Mouse (Mus musculus): ENCODE results near the gene Cntnap2.
"Not testable (repeated sequence)": the region's sequence is repeated elsewhere in the genome, so short reads cannot be mapped to it uniquely, and the experiment has no call there.

Gene Cntnap2

DNA sequence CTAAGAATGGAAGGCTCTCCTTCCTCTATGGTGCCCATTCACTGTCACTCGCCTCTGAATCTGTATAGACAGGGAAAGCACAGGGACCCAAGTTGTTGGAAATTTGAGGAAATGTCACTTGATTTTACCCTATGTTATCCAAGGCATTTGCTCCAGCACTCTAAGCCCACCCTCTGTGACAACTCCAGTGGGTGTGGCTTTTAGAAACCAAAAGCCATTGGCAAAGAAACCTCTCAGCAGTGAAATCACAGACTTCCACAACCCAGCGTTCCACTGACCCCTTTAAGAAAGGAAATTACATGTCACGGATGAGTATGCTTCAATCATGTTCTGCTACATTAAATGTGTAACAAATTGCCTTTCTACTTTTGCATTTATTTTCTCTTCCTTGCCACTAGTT, 1904.5 kb downstream of the Cntnap2 start:
- no peak for DNase-seq (ENCODE audit: low spot score in 2 of 2)

DNA sequence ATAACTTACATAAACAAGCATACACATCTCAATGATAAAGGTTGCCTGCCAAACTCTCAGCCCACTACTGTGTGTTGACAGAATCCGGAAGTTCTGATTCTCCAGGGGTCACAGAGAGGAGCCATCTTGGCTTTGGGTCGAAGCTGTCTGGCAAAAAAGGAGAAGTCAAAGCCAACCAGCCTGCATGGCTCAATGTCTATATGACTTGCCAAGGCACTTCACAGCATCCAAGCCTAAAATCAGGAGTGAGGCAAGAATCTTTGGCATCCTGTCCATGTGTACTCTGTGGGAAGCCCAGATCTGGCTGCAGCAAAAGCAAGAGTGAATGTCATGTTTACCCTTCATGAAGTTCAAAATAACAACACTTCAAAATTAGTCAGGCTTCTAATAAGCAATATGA, 1913.5 kb downstream of the Cntnap2 start:
- DNase-seq (ENCODE audit: low spot score in 2 of 2), result no peak

DNA sequence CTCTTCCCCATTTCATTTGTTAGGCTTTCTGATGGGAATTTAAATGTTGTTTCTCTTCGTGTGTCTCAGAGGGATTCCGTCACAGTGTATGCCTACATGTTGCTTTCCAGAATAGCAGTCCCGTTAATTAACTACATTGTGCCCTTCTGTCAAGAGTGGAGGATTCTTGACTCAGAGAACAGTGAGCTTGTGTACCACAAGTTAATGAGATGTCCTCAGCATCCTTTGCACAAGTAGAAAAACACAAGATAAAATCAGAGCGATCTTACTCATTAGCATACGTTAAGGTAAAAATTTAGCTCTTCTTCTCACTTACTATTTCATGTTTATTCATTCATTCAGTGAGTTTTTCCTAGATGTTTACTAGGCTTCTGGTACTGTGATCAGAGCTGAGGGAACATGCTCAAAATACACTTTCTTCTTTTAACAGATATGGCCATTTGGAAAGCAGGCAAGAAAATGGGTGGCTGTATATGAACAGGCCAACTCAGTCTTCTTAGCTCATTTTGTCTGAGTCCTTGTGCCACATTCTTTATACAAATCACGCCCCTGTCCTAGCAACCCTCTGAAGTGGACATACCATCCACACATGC, 1936.9 kb downstream of the Cntnap2 start:
- DNase-seq (ENCODE audit: low spot score in 2 of 2), result no peak

DNA sequence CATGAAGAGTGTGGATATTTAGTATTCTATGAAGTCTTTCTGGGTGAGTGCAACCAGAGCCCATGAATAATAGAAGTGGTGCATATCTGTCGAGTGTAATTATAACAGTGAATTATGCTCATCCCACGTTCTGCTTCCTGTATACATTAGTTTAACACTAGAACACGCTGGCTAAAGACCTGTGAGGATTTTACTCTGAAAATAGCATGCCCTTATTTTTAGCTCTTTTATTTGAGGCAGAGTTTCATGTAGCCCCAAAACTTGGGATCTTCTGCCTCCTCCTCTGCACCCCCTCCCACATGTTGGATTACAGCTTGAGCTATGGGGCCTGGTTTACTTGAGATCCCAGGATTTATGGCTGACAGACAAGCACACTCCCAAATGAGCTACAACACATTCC, 1945.3 kb downstream of the Cntnap2 start:
- peak; percentile 15 for DNase-seq (ENCODE audit: low spot score in 2 of 2)

DNA sequence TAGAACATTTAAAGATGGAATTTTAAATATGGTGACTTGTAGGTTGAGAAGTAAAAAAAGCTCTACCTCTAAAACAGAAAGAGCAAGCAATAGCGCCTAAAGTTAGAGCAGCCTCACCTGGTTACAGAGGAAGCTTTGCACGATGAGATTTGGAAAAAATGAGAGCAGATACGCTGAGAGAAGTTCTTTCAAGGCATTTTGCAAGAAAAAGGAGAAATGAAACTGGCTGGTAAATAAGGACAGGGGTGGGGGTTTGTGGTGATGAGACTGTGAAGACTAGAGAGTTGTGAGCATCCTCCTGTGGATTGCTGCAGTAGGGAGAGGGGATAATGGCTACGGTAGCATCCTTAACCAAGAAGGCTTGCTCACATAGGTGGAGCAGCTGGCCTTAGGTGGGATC, 1953.8 kb downstream of the Cntnap2 start:
- DNase-seq (ENCODE audit: low spot score in 2 of 2), result no peak

DNA sequence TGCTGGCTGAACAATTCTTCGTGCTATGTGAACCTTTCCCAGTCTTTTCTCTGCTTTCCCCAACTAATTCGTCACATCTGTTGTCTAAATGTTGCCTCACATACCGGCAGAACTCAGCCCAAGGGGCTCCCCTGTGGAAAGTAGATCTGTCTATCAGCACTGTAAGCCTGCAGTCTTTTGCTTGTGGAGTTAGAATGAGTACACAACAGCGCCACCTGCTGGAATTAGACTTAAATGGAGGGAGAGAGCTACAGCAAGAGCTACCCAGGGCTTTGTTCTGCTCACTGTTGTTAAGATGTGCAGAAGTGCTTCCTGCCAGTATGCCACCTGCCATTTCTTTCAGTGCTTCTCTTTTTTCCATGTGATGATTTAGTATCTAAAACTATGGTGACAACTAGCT, 1954.4 kb downstream of the Cntnap2 start:
- DNase-seq (ENCODE audit: low spot score in 2 of 2), result peak; percentile 61 to 78

DNA sequence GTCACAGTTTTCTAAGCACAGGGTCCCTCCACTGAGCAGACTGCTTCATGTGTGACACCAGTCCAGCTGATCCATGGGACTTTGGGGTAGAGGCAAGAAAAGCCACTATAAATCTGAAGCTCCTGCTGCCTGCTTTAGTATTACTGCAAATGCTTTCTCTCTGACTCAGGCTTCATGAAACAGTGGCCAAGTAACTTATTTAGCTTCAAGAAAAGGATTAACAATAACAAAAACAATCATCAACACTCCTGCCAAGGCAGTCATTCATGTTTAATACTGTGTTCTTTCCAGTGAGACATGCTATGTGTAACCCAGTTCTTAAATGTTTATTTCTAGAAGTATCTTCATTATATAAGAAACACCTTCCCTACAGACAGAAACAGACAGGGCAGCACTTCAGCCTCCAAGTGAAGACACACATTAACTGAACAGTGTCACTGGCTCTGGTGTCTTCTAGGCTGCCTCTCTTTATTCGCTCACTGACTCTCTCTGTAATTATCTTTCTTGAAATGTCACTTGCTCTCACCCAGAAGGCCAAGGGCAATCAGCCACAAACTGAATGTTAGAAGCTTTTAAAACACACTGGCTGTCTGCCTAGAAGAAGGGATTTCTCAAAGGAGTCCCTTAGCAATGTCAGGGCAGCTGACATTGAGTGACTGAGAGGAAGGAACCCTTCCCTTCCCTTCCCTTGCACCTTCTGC, 1955.9 kb downstream of the Cntnap2 start:
- no peak for DNase-seq (ENCODE audit: low spot score in 2 of 2)

DNA sequence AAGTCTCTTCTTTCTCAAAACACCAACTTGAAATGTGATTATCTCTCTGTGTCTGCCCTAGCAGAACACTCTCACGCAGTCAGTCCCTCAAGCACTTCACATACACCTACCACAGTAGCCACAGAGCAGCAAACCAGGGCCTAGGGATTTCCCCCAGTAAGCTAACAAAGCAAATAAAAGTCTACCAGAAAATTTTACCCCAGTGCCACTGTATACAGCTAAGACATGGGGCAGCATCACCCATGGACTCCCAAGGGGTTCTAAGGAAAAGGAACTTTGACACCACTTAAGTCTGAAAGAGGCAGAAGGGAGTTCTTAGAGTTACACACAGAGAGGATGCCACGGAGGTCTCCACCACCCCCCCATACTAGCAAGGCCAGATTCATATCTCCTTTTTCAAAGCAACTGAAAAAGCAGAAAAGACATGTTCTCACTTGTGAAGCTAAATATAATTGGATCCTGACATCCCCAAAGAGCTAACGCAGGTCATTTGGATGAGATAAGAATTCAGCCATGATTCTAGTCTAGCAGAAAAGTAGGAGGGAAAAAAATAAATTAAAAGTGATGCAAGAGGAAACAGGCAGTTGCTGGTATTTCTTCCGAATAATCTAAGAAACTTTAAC, 1967.0 kb downstream of the Cntnap2 start:
- DNase-seq (ENCODE audit: low spot score in 2 of 2), result no peak

DNA sequence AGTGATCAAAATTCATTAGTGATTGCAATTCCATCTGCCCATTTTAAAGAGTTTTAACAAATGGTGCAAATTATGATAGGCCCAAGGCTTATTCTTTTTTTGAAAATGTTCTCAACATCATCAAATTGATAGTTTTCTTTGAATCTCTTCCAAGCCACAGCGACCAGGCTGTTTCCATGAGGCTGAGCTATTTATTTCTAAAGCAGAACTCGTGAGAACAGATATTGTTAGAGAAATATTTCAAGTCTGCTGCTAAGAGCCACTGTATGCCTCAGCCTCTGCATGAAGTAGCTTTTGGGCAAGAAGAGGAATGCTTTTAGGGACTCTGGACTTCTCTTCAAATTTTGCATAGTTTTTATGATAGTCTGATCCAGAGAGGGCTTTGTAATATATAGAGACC, 1972.2 kb downstream of the Cntnap2 start:
- no peak for DNase-seq (ENCODE audit: low spot score in 2 of 2)

DNA sequence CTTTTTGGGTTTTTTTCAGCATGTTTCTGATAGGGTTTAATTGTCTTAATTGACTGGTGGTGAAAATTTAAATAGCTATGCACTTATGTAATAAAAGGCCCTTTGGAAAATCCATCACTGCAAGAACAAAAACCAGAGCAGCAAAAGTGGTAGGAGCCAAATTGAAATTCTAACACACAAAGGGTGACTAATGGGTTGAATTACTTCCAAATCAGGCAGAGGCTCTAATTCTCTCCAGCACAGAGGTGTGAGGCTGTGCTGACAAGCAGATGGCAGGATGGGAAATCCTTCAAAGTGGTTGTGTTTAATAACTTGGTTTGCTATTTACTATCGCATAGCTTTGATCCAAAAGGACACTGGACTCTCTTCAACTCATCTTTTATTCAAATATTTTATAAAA, 1983.4 kb downstream of the Cntnap2 start:
- no peak for DNase-seq (ENCODE audit: low spot score in 2 of 2)

DNA sequence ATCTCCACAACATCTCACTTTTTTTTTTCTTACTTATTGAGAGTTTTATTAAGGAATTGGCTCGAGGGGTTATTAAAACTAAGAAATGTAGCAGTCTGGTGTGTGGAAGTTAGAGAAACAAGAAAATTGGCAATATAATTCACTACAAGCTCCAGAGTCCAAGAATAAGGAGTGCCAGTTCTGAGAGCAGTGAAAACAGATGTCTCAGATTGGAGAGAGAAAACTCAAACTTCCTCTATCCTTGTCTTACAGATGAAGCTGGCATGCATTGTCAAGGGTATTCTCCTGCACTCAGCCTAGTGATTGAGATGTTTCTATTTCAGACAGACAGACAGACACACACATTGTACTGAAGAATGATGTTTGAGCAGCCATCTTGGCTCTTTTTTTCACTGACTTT, 1984.4 kb downstream of the Cntnap2 start:
- no peak for DNase-seq (ENCODE audit: low spot score in 2 of 2)

DNA sequence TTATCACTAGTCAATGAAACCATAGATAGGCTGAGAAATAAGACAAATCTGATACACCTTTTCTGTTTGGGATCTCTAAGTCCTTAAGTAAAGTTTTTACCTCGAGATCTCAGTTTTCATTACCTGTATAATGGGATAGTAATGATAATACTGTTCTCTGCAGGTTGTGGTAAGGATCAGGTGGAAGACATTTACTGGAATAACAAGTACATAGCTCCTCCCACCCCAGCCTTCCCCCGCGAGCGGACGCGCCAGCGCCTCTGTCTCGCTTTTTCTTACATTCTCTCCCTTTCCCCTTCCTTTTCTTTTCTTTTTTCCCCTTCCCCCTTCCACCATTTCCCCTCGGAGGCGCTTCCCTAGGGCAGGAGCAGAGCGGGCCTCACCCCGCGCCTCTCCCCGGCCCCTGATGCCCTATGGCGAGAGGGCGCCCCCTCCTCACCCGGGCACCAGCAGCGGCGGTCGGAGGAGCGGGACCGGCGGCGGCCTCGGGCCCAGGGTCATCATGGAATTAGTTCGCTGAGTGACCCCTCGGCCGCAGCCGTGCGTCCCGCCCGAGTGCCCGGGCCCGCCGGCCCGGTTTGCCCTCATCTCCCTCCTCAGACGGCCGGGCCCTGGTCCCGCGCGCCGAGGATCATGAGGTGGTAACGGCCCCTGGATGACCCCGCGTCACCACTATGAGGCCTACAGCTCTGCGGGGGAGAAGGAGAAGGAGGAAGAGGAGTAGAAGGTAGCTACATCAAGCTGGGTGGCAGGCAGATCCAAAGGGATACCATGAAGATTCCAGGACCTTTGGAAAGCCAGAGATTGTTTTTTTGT, 1985.4 kb downstream of the Cntnap2 start:
- no peak for DNase-seq (ENCODE audit: low spot score in 2 of 2)

DNA sequence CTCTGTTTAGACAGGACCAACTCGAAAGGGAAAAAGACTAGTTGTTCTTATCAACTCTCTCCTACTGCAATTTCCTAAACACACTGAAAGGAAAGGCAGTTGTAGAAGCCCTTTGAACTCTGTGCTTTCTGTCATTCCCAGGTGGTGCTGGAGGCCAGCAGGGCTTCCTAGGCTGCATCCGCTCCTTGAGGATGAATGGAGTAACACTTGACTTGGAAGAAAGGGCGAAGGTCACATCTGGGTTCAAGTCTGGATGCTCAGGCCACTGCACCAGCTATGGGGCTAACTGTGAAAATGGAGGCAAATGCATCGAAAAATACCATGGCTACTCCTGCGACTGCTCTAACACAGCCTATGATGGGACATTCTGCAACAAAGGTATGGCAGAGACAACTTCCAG, 1989.9 kb downstream of the Cntnap2 start:
- DNase-seq (ENCODE audit: low spot score in 2 of 2), result no peak

DNA sequence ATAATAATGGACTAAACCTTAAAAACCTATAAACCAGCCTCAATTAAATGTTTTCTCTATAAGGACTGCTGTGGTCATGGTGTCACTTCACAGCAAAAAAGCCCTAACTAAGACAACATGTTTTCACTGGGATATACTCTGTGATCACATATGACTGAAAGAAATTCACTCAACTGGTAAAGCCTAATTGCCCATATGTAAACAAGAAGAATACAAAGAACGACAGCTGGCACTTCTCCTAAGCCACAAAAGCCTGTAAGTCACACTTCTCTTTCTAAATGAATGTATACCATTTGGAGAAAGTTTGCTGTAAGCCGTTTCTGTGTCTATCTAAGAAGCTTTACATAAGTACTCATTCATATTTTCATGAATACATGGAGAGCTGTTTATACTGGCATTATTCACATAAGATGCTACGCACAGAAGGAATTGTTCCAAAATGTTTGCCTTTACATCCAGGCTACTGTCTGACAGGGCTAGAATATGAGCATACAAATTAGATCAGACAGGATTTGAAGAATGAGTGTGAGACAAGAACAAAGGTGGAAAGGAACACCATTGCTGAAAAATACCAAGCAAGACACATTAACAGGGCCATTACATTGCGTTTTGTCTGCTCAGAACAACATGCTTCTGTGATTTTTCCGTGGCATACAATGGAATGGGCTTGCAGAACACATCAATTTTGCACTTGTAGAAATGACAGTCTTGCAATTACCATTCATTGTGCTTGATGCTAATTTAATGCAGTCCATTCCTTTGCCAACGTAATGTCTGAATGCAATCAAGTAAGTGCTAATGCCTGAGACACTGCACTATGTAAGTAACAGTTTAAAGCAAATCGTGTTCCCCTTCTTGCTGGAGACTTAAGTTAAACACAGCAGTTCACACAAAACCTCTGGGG, 1991.4 kb downstream of the Cntnap2 start:
- DNase-seq (ENCODE audit: low spot score in 2 of 2), result no peak

DNA sequence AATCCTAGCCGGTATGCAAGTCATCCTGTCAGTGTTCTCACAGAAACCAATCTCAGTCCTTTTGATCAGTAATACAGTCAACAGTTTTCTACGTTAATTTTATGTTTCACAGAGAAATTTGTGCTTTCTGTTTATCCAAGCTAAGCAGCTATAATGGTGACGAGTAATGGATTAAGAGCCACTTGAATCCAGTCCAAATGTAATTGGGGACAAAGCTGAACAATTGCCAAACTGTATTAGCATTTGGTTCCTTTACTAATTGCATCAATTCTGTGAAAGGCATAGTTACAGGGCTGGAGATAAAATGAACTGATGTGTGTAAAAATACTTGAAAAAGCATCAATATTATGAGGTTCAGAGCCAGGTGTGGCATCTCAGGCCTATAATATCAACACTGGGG, 2002.2 kb downstream of the Cntnap2 start:
- DNase-seq (ENCODE audit: low spot score in 2 of 2), result no peak

DNA sequence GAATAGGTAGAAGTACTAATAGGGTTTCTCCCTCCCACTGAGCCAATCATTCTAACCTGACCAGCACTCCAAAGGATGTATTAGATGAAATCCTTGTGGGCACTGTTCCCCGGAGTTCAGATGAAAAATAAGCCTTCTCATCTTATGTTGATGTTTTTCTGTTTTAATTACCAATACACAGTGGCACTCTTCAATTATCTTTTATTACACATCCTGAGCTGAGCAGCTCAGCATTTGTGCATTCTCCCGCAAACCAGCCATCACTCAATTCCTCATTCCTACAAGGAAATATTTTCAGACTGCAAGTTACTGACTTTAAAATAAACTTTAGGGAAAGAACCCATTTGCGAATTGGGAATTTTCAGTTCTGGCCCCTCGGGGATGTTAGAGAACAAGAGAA, 2030.8 kb downstream of the Cntnap2 start:
- no peak for DNase-seq (ENCODE audit: low spot score in 2 of 2)

DNA sequence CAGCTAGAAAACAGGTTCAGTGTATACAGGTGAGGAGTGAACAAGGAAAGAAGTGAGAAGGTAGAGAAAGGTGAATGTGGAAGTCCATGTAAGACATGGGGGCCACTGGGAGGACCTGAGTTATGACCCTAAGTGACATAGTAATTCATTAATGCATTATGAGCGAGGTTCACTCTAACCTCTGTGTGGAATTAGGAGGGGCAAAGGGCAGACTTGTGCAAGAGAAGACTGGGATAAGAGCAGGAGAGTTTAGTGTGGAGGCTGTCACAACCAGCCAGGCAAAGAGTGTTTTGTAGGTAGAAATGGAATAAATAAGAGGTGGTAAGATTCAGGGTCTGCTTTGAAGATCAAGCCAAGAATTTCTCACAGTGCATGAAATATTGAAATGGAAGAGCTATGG, 2045.8 kb downstream of the Cntnap2 start:
- no peak for DNase-seq (ENCODE audit: low spot score in 2 of 2)

DNA sequence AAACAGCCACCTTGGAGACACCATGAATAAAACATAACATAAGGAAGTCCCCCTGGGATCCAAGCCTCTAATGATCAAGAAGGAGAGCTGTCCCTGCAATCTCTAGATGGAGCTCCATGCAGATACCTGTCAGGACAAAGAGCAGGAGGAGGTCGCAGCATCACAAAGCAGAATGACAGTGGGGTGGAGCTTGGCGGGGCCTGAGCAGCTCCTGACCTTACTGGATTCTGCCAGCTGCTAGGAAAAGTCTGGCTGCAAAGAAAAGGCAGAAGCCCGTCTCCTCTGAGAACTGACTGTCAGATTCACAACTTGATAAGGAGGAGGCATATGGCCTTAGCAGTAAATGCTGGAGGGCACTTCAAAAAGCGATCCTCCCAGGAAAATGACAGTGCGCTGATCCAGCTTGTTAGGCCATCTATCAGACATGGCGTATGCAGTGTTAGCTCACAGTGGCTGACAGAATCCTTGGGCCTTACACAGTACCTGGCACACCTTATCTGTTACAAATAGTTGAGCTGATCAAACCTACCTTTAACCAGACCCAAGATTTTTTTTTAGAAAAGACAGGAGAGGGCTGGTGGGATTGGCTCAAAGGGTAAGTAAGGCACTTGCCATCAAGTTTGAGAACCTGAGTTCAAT, 2050.5 kb downstream of the Cntnap2 start:
- no peak for DNase-seq (ENCODE audit: low spot score in 2 of 2)

DNA sequence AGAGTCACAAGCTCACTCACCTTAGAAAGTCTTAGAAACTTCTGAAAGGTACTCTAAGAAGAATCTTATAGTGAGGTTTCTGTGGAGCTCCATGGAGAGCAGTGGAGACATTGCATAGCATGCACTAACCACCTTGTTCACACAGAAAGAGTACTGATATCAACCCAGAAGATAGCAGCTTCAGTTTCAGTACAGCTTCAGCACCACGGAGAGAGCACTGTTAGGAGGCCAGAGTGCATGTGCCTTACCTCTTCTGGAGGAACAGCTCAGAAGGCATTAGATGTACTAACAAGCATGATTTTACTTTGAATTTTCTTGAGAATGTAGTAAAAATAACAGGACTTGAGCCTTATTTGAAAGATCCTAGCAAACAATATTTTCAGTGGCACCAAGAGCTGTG, 2074.9 kb downstream of the Cntnap2 start:
- not testable (repeated sequence) for DNase-seq (ENCODE audit: low spot score in 2 of 2)

DNA sequence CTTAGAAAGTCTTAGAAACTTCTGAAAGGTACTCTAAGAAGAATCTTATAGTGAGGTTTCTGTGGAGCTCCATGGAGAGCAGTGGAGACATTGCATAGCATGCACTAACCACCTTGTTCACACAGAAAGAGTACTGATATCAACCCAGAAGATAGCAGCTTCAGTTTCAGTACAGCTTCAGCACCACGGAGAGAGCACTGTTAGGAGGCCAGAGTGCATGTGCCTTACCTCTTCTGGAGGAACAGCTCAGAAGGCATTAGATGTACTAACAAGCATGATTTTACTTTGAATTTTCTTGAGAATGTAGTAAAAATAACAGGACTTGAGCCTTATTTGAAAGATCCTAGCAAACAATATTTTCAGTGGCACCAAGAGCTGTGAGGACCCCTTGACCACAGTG, 2093.9 kb downstream of the Cntnap2 start:
- not testable (repeated sequence) for DNase-seq (ENCODE audit: low spot score in 2 of 2)
